Mouse (Mus musculus) spleen, adult 18-20 months (tissue): ENCODE results near the gene Cdk12.

ENCODE experiments used
- DNase-seq, 2 experiments: peaks; one replicate each; pipeline ENCODE4 v3.0.0; 2022; ENCODE audit warnings: mixed read lengths in 2 of 2

The Cdk12 gene

GRCm38 (mm10) chr11:98318421-98319116, 115.7 kb downstream of the Cdk12 start:
- DNase-seq, result no peak

GRCm38 (mm10) chr11:98319120-98319519, 116.3 kb downstream of the Cdk12 start:
- DNase-seq, result no peak

- no peak for DNase-seq
These were observed 116.7 kb downstream of the Cdk12 start for GRCm38 (mm10) chr11:98319544-98319943.

GRCm38 (mm10) chr11:98319944-98320343, 117.1 kb downstream of the Cdk12 start:
- DNase-seq, result no peak

GRCm38 (mm10) chr11:98320381-98320780, 117.5 kb downstream of the Cdk12 start:
- no peak for DNase-seq

DNA sequence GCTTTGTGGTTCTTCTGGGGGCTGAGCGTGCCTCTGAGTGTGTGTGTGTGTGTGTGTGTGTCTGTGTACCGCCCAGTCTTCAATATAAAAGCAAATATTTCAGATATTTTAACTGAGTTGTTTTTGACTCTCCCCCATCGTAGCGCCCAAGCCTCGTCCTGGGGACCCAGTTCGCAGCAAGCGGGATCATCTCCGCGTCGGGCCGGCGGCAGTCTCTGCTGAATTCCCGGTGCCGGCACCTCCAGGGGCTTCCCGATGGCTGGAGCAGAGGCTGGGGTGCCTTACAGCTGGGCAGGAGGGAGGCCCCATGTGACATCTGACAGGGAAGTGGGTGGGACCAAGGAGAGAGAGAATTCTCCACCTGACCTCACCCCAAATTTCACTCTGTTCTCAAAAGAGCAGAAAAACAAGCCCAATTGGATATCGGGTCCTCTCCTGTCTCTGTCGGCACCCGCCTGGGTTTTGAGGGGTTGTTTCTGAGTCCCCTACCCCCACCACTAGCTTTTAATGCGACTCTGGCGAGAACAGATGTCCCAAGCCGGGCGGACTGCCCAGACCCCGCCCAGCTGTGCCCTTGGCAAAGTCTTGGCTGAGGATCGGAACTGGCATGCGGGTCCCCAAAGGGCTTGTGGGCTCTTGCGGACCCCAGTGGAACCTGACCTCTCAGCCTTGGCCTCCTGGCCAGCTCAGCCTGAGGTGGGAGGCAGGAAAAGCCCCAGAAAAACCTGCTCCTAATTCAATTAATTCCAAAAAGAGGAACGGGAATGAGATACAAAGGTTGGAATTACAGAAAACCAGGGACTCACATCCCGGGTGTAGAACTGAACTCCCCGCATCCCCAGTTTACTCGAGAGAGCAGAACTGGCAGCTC, 118.2 kb downstream of the Cdk12 start:
- DNase-seq, result no peak

DNA sequence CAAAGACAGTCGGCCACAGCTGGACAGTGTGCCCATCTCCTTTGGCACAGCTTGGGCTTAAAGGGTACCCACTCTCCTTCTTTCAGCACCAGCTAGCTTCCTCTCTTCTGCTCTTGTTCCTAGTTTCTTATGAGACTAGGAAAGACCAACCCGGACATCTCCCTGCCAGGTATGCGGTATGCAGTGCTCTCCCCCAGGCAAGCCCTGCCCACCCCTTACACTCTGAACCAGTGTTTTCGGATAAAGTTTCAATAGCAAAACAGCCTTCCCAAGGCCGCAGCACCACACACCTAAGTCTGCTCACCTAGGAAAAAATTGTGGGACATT, 118.8 kb downstream of the Cdk12 start:
- no peak for DNase-seq

- DNase-seq, result no peak
These were observed 119.3 kb downstream of the Cdk12 start for GRCm38 (mm10) chr11:98322159-98322558.

DNA sequence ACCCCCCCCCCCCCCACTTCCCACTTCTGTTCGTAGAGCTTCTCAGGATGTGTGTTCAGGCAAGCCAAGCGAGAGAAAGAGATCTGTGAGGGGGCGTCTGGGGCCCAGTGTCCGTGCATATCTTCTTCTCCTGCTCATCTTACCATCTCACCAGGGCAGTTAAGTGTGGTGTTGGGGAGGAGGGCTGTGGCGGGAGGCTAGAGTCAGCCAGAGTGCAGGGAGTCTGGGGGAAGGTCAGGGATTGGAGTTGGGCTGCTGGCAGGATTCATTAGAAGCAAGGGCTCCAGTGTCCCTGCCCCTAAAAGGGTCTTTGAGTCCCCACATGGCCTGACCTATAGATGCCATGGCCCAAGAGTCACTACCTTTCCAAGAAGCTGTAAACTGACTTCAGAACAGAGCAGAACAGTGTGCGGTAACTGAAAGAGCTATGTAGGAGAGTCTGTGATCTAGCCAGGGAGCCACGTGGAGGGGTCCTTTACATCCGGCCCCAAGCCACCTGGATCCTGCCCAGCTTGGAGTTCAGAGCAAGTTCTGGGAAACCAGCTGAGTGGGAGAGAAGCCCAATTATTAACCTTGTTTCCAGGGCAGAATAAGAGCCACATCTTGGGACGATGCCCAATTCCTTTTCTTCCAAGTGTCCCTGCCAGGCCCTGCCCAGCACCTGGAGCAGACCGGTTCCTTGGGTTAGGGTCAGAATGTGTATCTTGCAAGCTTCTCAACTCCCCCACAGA, 120.4 kb downstream of the Cdk12 start:
- no peak for DNase-seq

GRCm38 (mm10) chr11:98323933-98324332, 121.1 kb downstream of the Cdk12 start:
- no peak for DNase-seq

DNA sequence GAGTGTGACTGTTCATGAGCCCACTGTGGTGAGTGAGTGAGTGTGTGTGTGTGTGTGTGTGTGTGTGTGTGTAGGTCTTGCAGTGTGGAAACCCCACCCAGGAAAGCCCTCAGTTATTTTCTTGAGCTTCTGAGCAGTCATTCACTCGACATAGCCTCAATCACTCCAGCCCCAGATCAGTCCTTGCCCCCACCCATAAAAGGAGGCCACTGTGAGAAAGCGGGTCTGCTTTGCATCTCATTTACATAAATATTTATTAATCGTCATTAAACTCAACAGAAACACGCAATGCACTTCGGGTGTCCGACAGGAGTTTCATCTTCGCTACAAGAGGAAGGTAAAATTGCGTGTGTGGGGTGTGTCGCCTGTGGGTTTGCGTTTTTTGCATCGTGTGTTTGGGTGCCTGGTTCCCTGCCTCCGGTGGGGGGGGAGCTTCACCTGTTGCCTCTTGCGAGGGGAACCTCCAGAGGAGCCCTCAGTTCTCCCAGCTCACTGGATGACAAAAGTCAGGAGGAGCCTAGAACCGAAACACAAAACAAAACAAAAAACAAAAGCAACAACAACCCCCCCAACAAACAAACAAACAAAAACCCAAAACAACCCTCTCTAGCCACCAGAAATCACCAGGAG, 122.4 kb downstream of the Cdk12 start:
- DNase-seq, result no peak

DNA sequence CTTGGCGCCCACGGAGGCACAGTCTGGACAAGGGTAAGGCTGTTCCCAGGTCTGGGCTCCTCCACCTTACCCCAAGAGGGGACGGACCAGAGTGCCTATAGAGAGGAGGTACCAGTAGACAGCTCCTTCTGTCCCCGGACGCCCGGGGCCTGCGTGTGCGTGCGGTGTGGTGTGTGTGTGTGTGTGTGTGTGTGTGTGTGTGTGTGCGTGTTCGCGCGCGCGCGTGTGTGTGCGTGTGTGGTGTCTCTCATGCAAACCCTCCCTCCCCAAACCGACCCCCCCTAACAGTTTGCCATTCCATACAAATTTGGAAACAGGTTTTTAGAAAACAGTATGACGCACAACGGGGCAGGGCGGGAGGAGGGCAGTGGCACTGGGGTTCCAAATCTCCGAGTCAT, 123.0 kb downstream of the Cdk12 start:
- no peak for DNase-seq

DNA sequence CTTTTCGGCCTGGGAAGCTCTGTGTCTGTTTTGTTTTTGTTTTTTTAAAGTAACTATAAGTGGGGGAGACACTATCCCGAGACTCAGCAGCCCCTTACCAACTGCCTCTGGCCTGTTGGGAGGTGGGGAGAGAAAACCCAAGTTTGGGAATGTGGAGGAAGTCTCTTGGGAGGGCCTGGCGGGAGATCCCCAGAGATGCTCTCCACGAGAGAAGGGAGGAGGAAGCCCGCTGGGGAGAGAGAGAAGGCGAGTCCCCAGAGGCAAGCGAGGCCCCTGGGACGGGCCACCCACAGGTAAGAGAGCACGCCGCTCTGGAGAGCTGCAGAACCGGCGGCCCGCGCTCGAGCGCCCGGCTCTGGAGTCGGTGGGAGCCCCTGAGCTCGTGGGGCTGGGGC, 123.9 kb downstream of the Cdk12 start:
- no peak for DNase-seq

DNA sequence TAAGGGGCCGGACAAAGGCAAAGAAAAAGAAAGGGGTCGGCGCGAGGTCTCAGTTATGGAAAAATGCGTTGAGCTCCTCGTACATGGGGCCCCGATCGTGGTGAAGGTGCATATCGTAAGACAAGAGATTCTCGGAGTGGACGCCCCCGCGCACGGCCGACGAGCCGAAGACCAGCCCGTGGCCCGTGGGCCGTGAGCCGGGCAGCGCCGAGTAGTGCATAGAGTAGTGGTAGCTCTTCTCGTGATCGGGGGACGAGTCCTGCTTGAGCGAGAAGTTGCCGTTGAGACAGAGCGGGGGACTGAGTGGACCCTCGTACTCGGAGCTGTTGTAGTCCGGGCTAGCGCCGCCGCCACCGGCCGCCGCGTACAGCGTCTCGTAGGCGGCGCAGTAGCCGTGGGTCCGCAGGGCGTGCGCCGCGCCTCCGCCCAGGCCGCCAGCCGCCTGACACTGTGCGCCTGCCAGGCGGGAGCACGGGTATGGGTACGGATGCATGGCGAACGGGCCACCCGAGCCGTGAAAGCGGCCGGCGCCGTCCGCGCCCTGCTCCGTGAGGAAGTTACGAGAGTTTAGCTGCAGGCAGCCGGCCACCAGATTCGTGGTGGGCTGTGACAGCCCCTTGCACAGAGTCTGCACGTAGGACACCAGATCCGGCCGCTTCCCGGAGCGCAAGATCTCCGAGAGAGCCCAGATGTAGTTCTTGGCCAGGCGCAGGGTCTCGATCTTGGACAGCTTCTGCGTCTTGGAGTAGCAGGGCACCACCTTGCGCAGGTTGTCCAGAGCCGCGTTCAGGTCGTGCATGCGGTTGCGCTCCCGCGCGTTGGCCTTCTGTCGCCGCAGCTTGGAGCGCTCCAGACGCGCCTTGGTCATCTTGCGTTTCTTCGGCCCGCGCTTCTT, 124.5 kb downstream of the Cdk12 start:
- DNase-seq, result no peak

GRCm38 (mm10) chr11:98328031-98328370, 125.1 kb downstream of the Cdk12 start:
- no peak for DNase-seq
